Mouse (Mus musculus) lung, adult 2 months (tissue): ENCODE data around the gene Ring1. TPM values are rescaled to one million over a fixed set of nuclear protein-coding genes. Genes with fewer than 3 reads are reported as not detected.
"Not testable (repeated sequence)": the region's sequence is repeated elsewhere in the genome, so short reads cannot be mapped to it uniquely, and the experiment has no call there.

Experiments used
- DNase-seq: peaks from one replicate; pipeline ENCODE4 v3.0.0; 2022
- H3K4me1 ChIP-seq: fragments of 200-500 bp; 2 replicates; pipeline ENCODE4 v1.6.1; 2011; ENCODE audit warnings: low read length; ENCODE audit not compliant: control insufficient read depth, insufficient read depth
- H3K4me3 ChIP-seq: fragments of 200-500 bp; replicated peaks from 2 replicates; pipeline ENCODE3; 2011; ENCODE audit warnings: low read depth, mild to moderate bottlenecking, control low read depth, low read length; ENCODE audit errors: extremely low read depth
- CTCF ChIP-seq: fragments of 200-500 bp; IDR thresholded peaks from 2 replicates; pipeline ENCODE4 v1.5.1; 2011; ENCODE audit warnings: mild to moderate bottlenecking, low read length, control low read depth; ENCODE audit not compliant: insufficient read depth
- POLR2A ChIP-seq: fragments of 200-500 bp; IDR thresholded peaks from 2 replicates; pipeline ENCODE4 v1.6.1; 2011; ENCODE audit warnings: low read depth, mild to moderate bottlenecking, control low read depth, low read length, borderline replicate concordance; ENCODE audit errors: extremely low read depth
- WGBS: fragments of 180-500 bp; shearing (Covaris S2); methylation state at CpG from one replicate; pipeline ENCODE4 v1.1.7; 2018; 5-methylcytosine and 5-hydroxymethylcytosine counted together
- polyA plus RNA-seq: library from polyadenylated mRNA; depleted of rRNA; stranded (reverse); fragments of >200 nt; gene quantifications from 2 replicates; pipeline ENCODE4 v1.2.3, GENCODE M21; 2012

Gene Ring1
- polyA plus RNA-seq, 1 experiment: 40.7 TPM

GRCm38 (mm10) chr17:34023678-34024077 lies 802 bp downstream of the Ring1 start:
- no peak overlapping the region for H3K4me3 ChIP-seq
- DNase-seq: no peak
- peaks cover 16% of the 10 kb centered on the region for H3K4me1 ChIP-seq
- no peak for TF ChIP-seq POLR2A
- no peak for TF ChIP-seq CTCF
- WGBS: 56% methylated on average over 9 of the region's 9 CpGs

- Histone ChIP-seq H3K4me3 (no peak overlapping the region), H3K4me1 (peaks cover 16% of the 10 kb centered on the region)
- no peak for DNase-seq
- 96% methylated on average over 20 of the region's 20 CpGs for WGBS
- no peak for TF ChIP-seq CTCF
- no peak for TF ChIP-seq POLR2A
Measured at GRCm38 (mm10) chr17:34022987-34023386, 1.5 kb downstream of the Ring1 start.

- TF ChIP-seq CTCF (no peak), POLR2A (no peak)
- Histone ChIP-seq H3K4me1 (peaks cover 16% of the 10 kb centered on the region), H3K4me3 (no peak overlapping the region)
- WGBS: 91% methylated on average over 14 of the region's 14 CpGs
- DNase-seq: no peak
Measured at GRCm38 (mm10) chr17:34022414-34022783, 2.1 kb downstream of the Ring1 start.

GRCm38 (mm10) chr17:34021539-34022413 lies 2.7 kb downstream of the Ring1 start:
- H3K4me3 ChIP-seq: no peak overlapping the region
- 94% methylated on average over 23 of the region's 23 CpGs for WGBS
- DNase-seq: no peak
- H3K4me1 ChIP-seq: peaks cover 10% of the 10 kb centered on the region; the same call in 1 of the 2 replicates
- no peak for TF ChIP-seq CTCF

- no peak for TF ChIP-seq CTCF
- TF ChIP-seq POLR2A: no peak
- DNase-seq: no peak
- Histone ChIP-seq H3K4me1 (no peaks in the 10 kb centered on the region), H3K4me3 (no peak overlapping the region)
- WGBS: 96% methylated on average over 8 of the region's 8 CpGs
Measured at GRCm38 (mm10) chr17:34013436-34013835, 11.0 kb downstream of the Ring1 start.

GRCm38 (mm10) chr17:34010156-34010555 lies 14.3 kb downstream of the Ring1 start:
- no peak for DNase-seq
- Histone ChIP-seq H3K4me3 (no peak overlapping the region), H3K4me1 (no peaks in the 10 kb centered on the region)
- 68% methylated on average over 5 of the region's 5 CpGs for WGBS
- TF ChIP-seq POLR2A: no peak
- TF ChIP-seq CTCF: no peak

- WGBS: 39% methylated on average over 2 of the region's 2 CpGs
- no peak for DNase-seq
- H3K4me1 ChIP-seq: no peaks in the 10 kb centered on the region
- no peak overlapping the region for H3K4me3 ChIP-seq
- TF ChIP-seq CTCF (no peak), POLR2A (no peak)
Measured at GRCm38 (mm10) chr17:34006570-34006969, 17.9 kb downstream of the Ring1 start.

GRCm38 (mm10) chr17:34003426-34003825 lies 21.1 kb downstream of the Ring1 start:
- DNase-seq: peak; percentile 40

GRCm38 (mm10) chr17:34000796-34001195 lies 23.7 kb downstream of the Ring1 start:
- not testable (repeated sequence) for H3K4me1 ChIP-seq, DNase-seq, H3K4me3 ChIP-seq
- 51% methylated on average over 2 of the region's 2 CpGs for WGBS

More at GRCm38 (mm10) chr17:34003426-34003825, 21.1 kb downstream of the Ring1 start:
- TF ChIP-seq POLR2A (no peak), CTCF (peak; percentile 62)
- Histone ChIP-seq H3K4me3 (no peak overlapping the region), H3K4me1 (peaks cover 4% of the 10 kb centered on the region; the same call in 1 of the 2 replicates)
- 2% methylated on average over 5 of the region's 5 CpGs for WGBS

- under 1% methylated on average over 30 of the region's 30 CpGs for WGBS
- TF ChIP-seq CTCF (no peak), POLR2A (peak; percentile 100)
- Histone ChIP-seq H3K4me1 (peaks cover 4% of the 10 kb centered on the region; the same call in 1 of the 2 replicates), H3K4me3 (peak within 1 kb of the TSS; percentile 79)
- DNase-seq: peak; percentile 94
Measured at GRCm38 (mm10) chr17:34000150-34000537, 24.3 kb downstream of the Ring1 start, which contains the start of gene H2-K1. Gene H2-K1, minus strand, starts transcription at chr17:34000347.
